Mouse (Mus musculus): ENCODE results near the gene Prdm13.

DNA sequence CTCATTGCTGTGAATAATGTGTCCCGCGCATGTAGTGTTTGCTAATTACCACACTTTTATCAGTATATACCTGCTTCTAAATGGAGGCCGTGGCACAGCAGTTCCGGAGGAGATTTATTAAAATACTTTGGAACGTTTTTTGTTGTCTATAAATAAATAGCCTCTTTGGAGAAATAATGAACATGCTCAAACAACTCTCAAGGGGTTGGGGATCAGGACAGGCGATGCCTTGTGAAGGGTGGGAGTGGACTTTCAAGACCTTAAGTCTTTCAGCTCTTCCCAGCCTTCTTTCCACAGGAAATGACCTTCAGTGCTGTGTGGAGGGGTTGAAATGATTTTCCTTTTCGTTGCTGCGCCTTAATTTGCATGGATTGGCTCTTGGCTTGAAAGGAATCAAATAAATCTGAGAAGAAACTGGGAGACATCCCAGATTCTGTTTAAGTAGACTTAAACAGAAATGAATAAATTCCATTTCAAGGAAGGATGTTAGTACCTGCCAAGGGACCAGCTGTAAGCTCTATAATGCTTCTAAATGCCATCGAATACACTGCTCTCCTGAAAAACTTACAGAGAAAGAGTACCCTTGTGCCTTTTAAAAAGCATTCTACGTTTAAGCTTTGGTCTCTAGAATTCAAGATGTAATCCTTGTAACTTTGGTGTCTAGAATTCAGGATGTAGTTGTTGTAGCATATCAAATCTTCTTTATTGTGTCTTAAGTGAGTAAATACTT lies 3.2 kb downstream of the Prdm13 start:
- TF ChIP-seq CTCF (IDR thresholded peaks at IDR 0.05; ENCODE audit: extremely low read depth, insufficient read depth, low read length) (no peak), POLR2A (IDR thresholded peaks at IDR 0.05; ENCODE audit: extremely low read depth, insufficient read depth, low read length) (no peak)

Measured in cortical plate, adult 2 months (tissue).